Mouse (Mus musculus) limb, embryonic 10.5 days (tissue): ENCODE results near the gene Htr1a. TPM values are rescaled to one million over a fixed set of nuclear protein-coding genes. Genes with fewer than 3 reads are reported as not detected.

Experiments
- polyA plus RNA-seq: library from polyadenylated mRNA; unstranded; fragments of >200 nt; fragmentation: Nextera tagmentation; extraction: Ambion mirVana; gene quantifications from 2 replicates; pipeline ENCODE4 v1.2.1, GENCODE M21; 2016

Gene Htr1a
- polyA plus RNA-seq, 1 experiment from 2014 or later, result not detected

Other genes with a start within 250 kb of the Htr1a start
- 3.1 and 3.8 TPM in 2 replicates for gene Rnf180, start 148.8 kb upstream of the Htr1a start, polyA plus RNA-seq